Mouse (Mus musculus) bone marrow, adult 2 months (tissue): ENCODE measurements around the gene E130114P18Rik.

ENCODE experiments used
- CTCF ChIP-seq: fragments of 200-500 bp; IDR thresholded peaks from 2 replicates; pipeline ENCODE4 v1.5.1; 2011; ENCODE audit warnings: low read length, control low read depth; ENCODE audit not compliant: control insufficient read depth, insufficient read depth
- POLR2A ChIP-seq: fragments of 200-500 bp; IDR thresholded peaks from 2 replicates; pipeline ENCODE4 v1.6.1; 2011; ENCODE audit warnings: low read depth, mild to moderate bottlenecking, control low read depth, low read length, borderline replicate concordance; ENCODE audit not compliant: control insufficient read depth

DNA sequence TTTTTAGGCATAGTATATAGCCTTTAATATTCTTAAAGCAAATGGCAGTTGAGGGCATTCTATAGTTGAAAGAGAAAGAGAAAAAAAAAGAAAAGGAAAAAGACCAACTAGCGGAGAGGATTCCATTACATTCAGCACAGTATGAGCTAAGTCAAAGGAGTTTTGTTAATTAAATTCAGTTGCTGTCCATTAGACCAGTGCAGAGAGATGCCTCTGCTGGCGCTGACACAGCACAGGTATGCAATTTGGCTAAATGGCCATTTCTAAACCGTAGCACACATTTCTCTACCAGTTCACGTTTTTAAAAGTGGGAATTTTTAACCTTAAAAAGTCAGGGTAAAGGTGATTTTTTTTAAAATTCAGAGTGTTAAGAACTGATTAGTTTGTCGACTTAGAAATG, 26.8 kb upstream of the E130114P18Rik start:
- TF ChIP-seq POLR2A = no peak
- no peak for TF ChIP-seq CTCF
